Mouse (Mus musculus) embryonic facial prominence, embryonic 13.5 days (tissue): Measurements from ENCODE around the gene Tmem211. TPM values are rescaled to one million over a fixed set of nuclear protein-coding genes. Genes with fewer than 3 reads are reported as not detected.

ENCODE experiments used
- ATAC-seq: fragments of 200-750 bp; cut with Nextera tagmentation; 2 replicates; pipeline ENCODE4 v1.8.0; 2017; ENCODE audit warnings: low read depth; ENCODE audit not compliant: insufficient number of reproducible peaks, insufficient read depth, low FRiP score, low TSS enrichment
- H3K27ac ChIP-seq: fragments of 300-500 bp; sonication (generic); 2 replicates; pipeline ENCODE4 v1.5.1; 2015; ENCODE audit warnings: moderate library complexity, mild to moderate bottlenecking, inconsistent platforms
- H3K27me3 ChIP-seq: fragments of 300-500 bp; sonication (generic); 2 replicates; pipeline ENCODE4 v1.6.1; 2015; ENCODE audit warnings: mild to moderate bottlenecking, inconsistent platforms
- H3K36me3 ChIP-seq: fragments of 300-500 bp; sonication (generic); 2 replicates; pipeline ENCODE4 v1.6.1; 2015; ENCODE audit warnings: mild to moderate bottlenecking, inconsistent platforms
- H3K4me1 ChIP-seq: fragments of 300-500 bp; sonication (generic); 2 replicates; pipeline ENCODE4 v1.6.1; 2015; ENCODE audit warnings: inconsistent platforms
- H3K4me2 ChIP-seq: fragments of 300-500 bp; sonication (generic); 2 replicates; pipeline ENCODE4 v1.6.1; 2015; ENCODE audit warnings: moderate library complexity, mild to moderate bottlenecking, inconsistent platforms
- H3K4me3 ChIP-seq: fragments of 300-500 bp; sonication (generic); 2 replicates; pipeline ENCODE4 v1.5.1; 2015; ENCODE audit warnings: mild to moderate bottlenecking, inconsistent platforms
- H3K9ac ChIP-seq: fragments of 300-500 bp; sonication (generic); 2 replicates; pipeline ENCODE4 v1.6.1; 2015; ENCODE audit warnings: mild to moderate bottlenecking, inconsistent platforms
- H3K9me3 ChIP-seq: fragments of 300-500 bp; sonication (generic); 2 replicates; pipeline ENCODE4 v1.6.1; 2016; ENCODE audit warnings: inconsistent platforms
- WGBS: fragments of 180-500 bp; shearing (Covaris S2); methylation state at CpG from one replicate; pipeline ENCODE4 v1.1.7; 2015; ENCODE audit warnings: mixed read lengths; 5-methylcytosine and 5-hydroxymethylcytosine counted together
- polyA plus RNA-seq: library from polyadenylated mRNA; unstranded; fragments of >200 nt; fragmentation: Nextera tagmentation; extraction: Ambion mirVana; gene quantifications from 2 replicates; pipeline ENCODE4 v1.2.1, GENCODE M21; 2015

Gene Tmem211
- polyA plus RNA-seq, 1 experiment from 2014 or later, result not detected

DNA sequence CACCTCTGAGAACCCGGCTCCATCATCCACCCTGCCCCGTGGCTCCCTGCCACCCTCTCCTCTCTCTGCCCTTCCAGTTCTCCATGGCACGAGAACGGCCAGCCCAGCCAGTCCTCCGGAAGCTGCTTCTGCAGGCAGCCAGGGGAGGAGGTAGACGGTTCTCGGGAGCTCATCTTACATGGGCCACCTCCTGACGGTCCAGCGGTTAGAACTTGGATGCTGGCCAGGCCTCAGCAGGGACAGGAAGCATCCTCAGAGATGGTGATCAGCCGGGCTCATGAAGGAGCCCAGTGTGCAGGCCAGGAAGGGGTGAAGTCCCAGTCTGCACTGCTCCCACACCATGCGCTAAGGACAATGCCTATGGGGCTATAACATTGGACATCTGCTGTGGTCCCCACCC lies 12.3 kb upstream of the Tmem211 start:
- 62% methylated on average over 11 of the region's 11 CpGs for WGBS

DNA sequence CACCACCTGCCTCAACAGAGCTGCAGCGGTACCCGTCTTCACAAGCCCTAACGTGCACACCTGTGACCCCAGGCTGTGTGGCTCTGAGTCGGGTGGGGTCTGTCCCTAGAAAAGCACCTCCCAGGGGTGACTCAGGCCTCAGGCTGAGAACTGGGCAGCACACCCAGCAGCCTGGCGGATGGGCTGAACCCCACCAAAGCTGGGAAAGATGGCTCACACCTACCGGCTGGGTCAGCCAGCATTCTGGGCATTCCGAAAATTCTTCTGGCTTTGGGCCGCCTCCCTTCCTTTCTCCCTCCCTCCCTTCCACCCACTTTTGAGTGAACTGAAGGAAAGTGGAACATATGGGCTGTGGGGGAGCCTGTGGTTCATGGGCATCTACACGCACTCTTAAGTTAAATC lies 11.1 kb upstream of the Tmem211 start:
- no peak overlapping the region for H3K9ac ChIP-seq
- peaks cover 25% of the 10 kb centered on the region for H3K27me3 ChIP-seq
- H3K4me3 ChIP-seq, result no peak overlapping the region
- WGBS, result 63% methylated on average over 9 of the region's 9 CpGs
- H3K9me3 ChIP-seq, result no peaks in the 10 kb centered on the region
- H3K4me1 ChIP-seq, result peaks cover 13% of the 10 kb centered on the region; the same call in 1 of the 2 replicates
- H3K27ac ChIP-seq, result no peak overlapping the region
- H3K36me3 ChIP-seq, result no peaks in the 10 kb centered on the region
- no peak for ATAC-seq
- H3K4me2 ChIP-seq, result no peak overlapping the region

More for the DNA sequence above, 12.3 kb upstream of the Tmem211 start:
- H3K4me2 ChIP-seq, result no peak overlapping the region
- no peak overlapping the region for H3K4me3 ChIP-seq
- peaks cover 14% of the 10 kb centered on the region for H3K4me1 ChIP-seq
- H3K27me3 ChIP-seq, result peaks cover 14% of the 10 kb centered on the region
- ATAC-seq, result no peak
- H3K9me3 ChIP-seq, result no peaks in the 10 kb centered on the region
- no peaks in the 10 kb centered on the region for H3K36me3 ChIP-seq
- no peak overlapping the region for H3K27ac ChIP-seq
- H3K9ac ChIP-seq, result no peak overlapping the region

DNA sequence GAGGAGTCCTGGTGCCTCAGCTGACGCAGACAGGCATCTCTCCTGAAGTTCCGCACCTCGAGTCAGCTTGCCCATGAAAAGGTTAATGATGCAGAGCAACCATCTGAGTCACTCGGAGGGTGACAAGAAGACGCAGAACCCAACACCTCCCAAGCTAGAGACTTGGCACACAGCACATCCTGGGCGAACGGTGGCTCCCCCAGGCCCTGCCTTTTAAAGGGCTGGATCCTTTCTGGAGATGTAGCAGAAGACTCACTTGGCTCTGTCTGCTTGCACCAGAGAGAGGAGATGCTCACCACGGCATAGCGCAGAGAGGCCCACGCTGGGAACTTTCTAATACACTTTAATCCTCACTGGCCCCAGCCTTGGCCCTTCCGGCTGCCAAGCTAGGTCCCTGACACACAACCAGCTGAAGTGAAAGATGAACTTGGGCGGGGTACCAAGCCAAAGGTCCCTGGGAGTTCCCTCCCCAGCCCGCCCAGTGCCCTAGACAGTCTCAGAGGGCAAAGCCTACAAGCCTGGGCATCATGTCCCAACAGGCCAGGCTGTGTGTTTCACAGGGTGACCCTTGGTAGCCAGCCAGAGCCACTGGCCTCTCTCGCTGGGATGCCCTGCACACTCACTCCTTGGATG lies 10.3 kb upstream of the Tmem211 start:
- H3K9me3 ChIP-seq, result no peaks in the 10 kb centered on the region
- H3K4me1 ChIP-seq, result peaks cover 15% of the 10 kb centered on the region; the same call in 1 of the 2 replicates
- H3K4me3 ChIP-seq, result no peak overlapping the region
- no peak overlapping the region for H3K27ac ChIP-seq
- peaks cover 32% of the 10 kb centered on the region for H3K27me3 ChIP-seq
- H3K9ac ChIP-seq, result no peak overlapping the region
- WGBS, result 71% methylated on average over 14 of the region's 14 CpGs
- ATAC-seq, result no peak
- no peak overlapping the region for H3K4me2 ChIP-seq
- no peaks in the 10 kb centered on the region for H3K36me3 ChIP-seq

DNA sequence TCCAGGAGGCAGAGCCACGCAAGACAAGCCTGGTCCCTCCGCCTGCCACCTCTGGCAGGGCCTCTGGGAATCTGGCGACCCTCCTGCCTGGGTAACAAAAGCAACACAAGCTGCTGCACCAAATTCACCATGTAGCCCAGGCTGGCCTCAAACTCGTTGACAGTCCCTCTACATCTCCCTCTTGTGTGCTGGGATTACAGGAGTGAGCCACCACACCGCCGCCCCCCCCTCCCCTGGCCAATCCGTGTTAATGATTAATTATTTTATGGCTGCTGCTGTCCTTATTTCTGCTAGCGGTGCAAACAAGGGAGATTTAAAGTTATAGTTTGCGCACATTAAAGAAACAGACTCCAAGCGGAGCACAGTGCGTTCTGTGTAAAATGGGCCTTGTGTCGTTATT lies 9.6 kb upstream of the Tmem211 start:
- no peak overlapping the region for H3K4me3 ChIP-seq
- no peak overlapping the region for H3K4me2 ChIP-seq
- 83% methylated on average over 12 of the region's 12 CpGs for WGBS
- H3K9ac ChIP-seq, result no peak overlapping the region
- no peak overlapping the region for H3K27ac ChIP-seq
- peaks cover 15% of the 10 kb centered on the region; the same call in 1 of the 2 replicates for H3K4me1 ChIP-seq
- H3K27me3 ChIP-seq, result peaks cover 32% of the 10 kb centered on the region
- no peaks in the 10 kb centered on the region for H3K9me3 ChIP-seq
- ATAC-seq, result no peak
- H3K36me3 ChIP-seq, result no peaks in the 10 kb centered on the region

DNA sequence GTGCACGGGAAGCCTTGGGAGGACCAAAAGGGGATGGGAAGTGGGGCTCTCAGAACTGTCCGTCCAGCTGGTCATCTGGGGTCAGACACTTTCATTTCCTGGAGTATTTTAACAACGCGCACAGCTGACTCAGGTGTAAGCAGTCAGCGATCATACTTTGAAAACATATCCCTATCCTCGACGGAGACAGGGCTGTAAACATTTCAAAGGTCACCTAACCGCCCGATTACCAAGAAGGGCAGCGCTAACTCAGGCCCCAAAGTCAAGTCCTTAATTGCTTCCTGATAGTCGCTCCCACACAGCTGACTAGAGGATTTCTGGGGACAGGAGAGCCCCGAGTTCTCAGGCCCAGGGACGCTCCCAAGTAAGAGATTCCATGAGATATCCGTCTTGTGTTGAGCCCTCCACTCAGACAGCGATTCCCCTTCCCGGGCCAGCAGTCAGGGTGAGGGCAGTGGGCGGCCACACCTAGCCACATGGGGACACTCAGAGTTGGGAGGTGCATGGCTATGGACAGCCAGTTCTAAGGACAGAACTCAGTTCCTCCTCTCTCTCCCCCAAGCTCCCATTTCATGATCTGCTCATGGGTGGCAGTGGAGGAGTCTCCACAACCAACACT lies 8.0 kb upstream of the Tmem211 start:
- Histone ChIP-seq H3K27me3 (peaks cover 32% of the 10 kb centered on the region), H3K4me3 (no peak overlapping the region), H3K36me3 (no peaks in the 10 kb centered on the region), H3K9me3 (no peaks in the 10 kb centered on the region), H3K9ac (no peak overlapping the region), H3K27ac (no peak overlapping the region), H3K4me2 (no peak overlapping the region), H3K4me1 (peaks cover 13% of the 10 kb centered on the region; the same call in 1 of the 2 replicates)
- WGBS, result 62% methylated on average over 17 of the region's 17 CpGs
- no peak for ATAC-seq

DNA sequence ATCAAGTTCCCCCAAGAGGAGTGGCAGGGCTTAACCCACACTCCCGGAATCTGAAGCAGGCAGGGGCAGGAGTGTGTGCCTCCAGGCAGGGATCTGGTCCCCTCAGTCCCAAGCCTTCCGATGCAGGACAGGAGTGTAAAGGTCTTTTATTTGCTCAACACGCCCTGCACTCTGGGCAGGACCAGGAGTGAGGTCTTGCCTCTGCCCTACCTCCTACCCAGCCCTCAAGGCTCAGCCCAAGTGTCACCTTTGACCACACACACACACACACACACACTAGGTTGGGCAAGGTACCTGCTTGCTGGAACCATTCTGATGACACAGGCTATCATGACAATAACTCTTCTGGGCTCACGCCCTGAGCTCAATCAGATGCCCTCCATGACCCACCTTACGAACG lies 7.3 kb upstream of the Tmem211 start:
- Histone ChIP-seq H3K27ac (no peak overlapping the region), H3K9me3 (no peaks in the 10 kb centered on the region), H3K27me3 (peaks cover 32% of the 10 kb centered on the region), H3K4me3 (no peak overlapping the region), H3K36me3 (no peaks in the 10 kb centered on the region), H3K4me2 (no peak overlapping the region), H3K9ac (no peak overlapping the region), H3K4me1 (peaks cover 16% of the 10 kb centered on the region; the same call in 1 of the 2 replicates)
- 70% methylated on average over 6 of the region's 6 CpGs for WGBS
- no peak for ATAC-seq

DNA sequence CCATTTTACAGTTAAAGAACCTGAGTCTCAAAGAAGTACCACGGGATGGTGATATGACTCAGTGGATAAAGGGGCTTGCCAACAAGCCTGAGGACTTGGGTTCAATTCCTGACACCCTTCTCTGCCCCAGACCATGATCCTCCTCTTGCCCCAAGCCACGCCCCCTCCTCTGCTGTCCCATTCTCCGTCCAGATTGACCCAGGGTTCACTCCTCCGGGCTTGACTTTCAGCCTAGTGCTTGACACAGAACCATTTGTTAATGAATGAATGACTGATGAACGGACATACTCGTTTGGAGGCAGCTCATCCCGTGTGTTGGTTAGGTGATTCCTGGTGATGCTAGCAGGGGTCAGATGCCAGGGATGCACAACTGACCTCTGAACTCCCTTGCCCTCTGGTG lies 6.8 kb upstream of the Tmem211 start:
- no peaks in the 10 kb centered on the region for H3K36me3 ChIP-seq
- H3K4me2 ChIP-seq, result peak overlapping the region; percentile 98
- no peak for ATAC-seq
- H3K27ac ChIP-seq, result no peak overlapping the region
- H3K4me1 ChIP-seq, result peaks cover 16% of the 10 kb centered on the region; the same call in 1 of the 2 replicates
- 59% methylated on average over 7 of the region's 7 CpGs for WGBS
- H3K27me3 ChIP-seq, result peaks cover 32% of the 10 kb centered on the region
- no peaks in the 10 kb centered on the region for H3K9me3 ChIP-seq
- no peak overlapping the region for H3K9ac ChIP-seq
- no peak overlapping the region for H3K4me3 ChIP-seq

DNA sequence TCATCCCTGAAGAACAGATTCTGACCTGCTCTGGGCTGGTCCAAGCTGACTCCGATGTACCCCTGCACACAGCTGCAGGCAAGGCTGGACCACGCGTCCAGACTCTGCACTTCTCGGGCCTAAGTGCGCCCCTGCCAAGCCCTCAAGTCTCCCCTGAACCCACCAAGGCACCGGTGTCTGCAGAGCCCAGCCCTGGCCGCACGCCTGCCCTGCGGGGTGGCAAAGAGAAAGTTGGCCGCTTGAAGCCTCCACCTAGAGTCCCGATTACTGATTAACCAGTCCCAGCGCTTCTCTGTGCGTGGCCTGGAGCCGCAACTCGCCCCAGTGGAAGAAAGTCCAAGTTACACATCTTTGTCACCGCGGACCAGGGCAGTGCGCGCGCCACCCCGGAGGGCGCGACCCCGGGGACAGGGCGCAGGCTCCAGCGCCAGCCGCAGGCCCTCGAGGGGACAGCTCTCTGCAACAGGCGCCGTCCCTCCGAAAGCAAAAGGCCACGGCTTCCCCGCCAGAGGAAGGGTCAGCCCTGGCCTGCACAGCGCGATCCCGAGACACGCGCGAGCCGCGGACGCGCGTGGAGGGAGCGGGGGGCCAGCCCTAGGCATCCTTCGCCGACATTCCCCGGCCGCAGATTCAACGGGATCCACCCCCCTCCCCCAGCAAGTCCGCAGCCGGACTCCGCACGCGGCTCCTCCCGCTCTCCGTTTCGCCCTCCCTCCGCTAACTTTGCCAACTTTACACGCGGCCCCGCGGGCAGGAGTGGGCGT lies 6.1 kb upstream of the Tmem211 start:
- ATAC-seq, result no peak
- no peaks in the 10 kb centered on the region for H3K36me3 ChIP-seq
- H3K4me1 ChIP-seq, result peaks cover 16% of the 10 kb centered on the region
- peak overlapping the region; percentile 74 for H3K9ac ChIP-seq
- no peak overlapping the region for H3K27ac ChIP-seq
- no peaks in the 10 kb centered on the region for H3K9me3 ChIP-seq
- WGBS, result 1% methylated on average over 64 of the region's 64 CpGs
- H3K4me3 ChIP-seq, result peak overlapping the region; percentile 61
- peaks cover 32% of the 10 kb centered on the region for H3K27me3 ChIP-seq
- peak overlapping the region; percentile 98 for H3K4me2 ChIP-seq

DNA sequence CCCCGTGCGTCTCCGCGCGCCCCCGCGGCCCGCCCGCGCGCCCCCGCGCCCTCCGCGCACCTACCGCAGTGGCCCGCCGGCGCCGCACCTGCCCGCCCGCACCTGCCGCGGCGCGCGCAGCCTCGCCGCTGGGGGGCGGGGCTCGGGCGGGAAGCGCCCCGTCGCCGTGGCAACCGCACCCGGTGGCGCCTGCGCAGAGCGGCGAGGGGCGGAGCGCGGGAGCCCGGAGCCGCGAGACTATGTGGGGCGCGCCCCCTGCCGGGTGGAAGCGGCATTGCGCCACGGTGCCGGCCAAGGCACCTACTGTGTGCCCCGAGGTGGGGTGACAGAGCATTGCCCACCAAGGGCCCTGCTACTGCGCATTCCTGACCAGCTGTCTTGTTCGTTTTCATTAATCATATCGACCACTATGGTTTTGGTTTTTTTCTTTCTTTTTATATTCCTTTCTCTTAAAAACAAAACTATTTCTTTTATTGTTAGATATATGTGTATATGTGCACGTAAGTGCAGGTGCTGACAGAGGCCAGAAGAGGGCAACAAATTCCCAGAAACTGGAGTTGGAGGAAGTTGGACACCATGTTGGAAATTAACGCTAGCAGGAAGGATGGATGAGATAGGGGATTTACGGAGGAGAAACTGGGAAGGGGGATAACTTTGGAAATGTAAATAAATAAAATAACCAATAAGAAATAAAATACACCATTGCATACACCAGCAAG lies 5.4 kb upstream of the Tmem211 start, which contains the start of gene 2900026A02Rik:
Gene 2900026A02Rik (minus strand): TSS at position 90 of the 719 bp plus-strand sequence.
- H3K4me1 ChIP-seq, result peaks cover 21% of the 10 kb centered on the region
- ATAC-seq, result no peak; the same call in 1 of the 2 replicates
- H3K4me2 ChIP-seq, result peak within 1 kb of the TSS; percentile 98
- H3K27ac ChIP-seq, result no peak within 1 kb of the TSS
- no peaks in the 10 kb centered on the region for H3K36me3 ChIP-seq
- peak within 1 kb of the TSS; percentile 61 for H3K4me3 ChIP-seq
- 8% methylated on average over 60 of the region's 62 CpGs for WGBS
- no peaks in the 10 kb centered on the region for H3K9me3 ChIP-seq
- H3K27me3 ChIP-seq, result peaks cover 32% of the 10 kb centered on the region
- H3K9ac ChIP-seq, result peak within 1 kb of the TSS; percentile 74

DNA sequence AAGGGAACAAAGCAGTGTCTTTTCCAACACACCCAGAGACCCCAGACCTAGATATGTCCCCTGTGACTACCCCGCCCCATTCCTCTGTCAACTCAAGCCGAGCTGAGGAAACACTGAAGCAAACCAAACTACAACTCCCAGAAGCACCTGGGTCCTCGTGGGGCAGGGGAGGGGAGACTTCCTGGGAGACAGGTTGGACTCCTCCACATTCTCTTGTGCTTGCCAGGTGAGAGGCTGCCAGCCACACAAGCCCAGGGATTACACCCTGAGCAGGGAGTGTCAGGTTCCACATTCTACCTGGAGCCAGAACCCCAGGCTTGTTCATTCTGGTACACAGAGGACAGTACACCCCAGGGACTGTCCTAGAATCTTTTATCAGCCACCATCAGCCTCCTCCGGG lies 2.8 kb upstream of the Tmem211 start:
- Histone ChIP-seq H3K9me3 (no peaks in the 10 kb centered on the region), H3K4me1 (peaks cover 27% of the 10 kb centered on the region), H3K4me2 (no peak overlapping the region), H3K27ac (peak overlapping the region; percentile 69), H3K4me3 (no peak overlapping the region), H3K27me3 (peaks cover 24% of the 10 kb centered on the region), H3K36me3 (no peaks in the 10 kb centered on the region), H3K9ac (no peak overlapping the region)
- ATAC-seq, result no peak
- WGBS, result 50% methylated on average over 4 of the region's 4 CpGs

DNA sequence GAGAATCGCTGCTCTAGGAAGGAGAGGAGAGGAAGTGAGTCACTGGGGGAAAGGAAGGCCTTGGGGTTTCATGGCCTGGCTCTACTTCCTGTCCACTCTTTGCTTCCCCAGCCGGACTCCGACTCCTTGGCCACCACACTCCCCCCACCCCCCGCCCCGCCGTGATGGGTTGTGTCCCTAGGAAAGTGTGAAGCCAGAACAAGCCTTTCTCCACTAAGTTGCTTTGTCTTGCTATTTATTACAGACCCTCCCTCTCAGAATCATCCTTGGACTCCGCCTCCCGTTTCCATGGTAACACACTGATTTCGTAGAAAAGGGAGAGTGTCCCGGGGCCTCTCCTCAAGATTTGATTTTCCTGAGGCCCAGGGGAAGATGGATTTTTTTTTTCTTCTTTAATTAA lies 1.4 kb upstream of the Tmem211 start:
- Histone ChIP-seq H3K36me3 (no peaks in the 10 kb centered on the region), H3K4me3 (no peak overlapping the region), H3K27me3 (peaks cover 10% of the 10 kb centered on the region), H3K9ac (no peak overlapping the region), H3K9me3 (no peaks in the 10 kb centered on the region), H3K4me1 (peaks cover 26% of the 10 kb centered on the region), H3K4me2 (peak overlapping the region; percentile 57; the same call in 1 of the 2 replicates), H3K27ac (no peak overlapping the region)
- 20% methylated on average over 10 of the region's 10 CpGs for WGBS
- ATAC-seq, result no peak
